Mouse (Mus musculus) adrenal gland, adult (tissue): ENCODE data around the gene Ivns1abp.
"Not testable (repeated sequence)": the region's sequence is repeated elsewhere in the genome, so short reads cannot be mapped to it uniquely, and the experiment has no call there.

Source experiments
- DNase-seq, 2 experiments: peaks; one replicate each; pipeline ENCODE4 v3.0.0; 2022 to 2023; ENCODE audit warnings: low spot score in 1 of 2; ENCODE audit not compliant: inconsistent age in 2 of 2

The Ivns1abp gene

GRCm38 (mm10) chr1:151344283-151345108 is at the start of gene Ivns1abp:
TSS of gene Ivns1abp (plus strand) at chr1:151344477.
- DNase-seq: peak; percentile 98 to 99

GRCm38 (mm10) chr1:151295486-151295885 is 48.8 kb upstream of the Ivns1abp start:
- DNase-seq: no peak

GRCm38 (mm10) chr1:151296621-151297020 is 47.7 kb upstream of the Ivns1abp start:
- no peak for DNase-seq

- DNase-seq: no peak
Measured at GRCm38 (mm10) chr1:151297025-151297424, 47.3 kb upstream of the Ivns1abp start.

- no peak for DNase-seq
Measured at GRCm38 (mm10) chr1:151297596-151297995, 46.7 kb upstream of the Ivns1abp start.

- peak; percentile 42 to 52 for DNase-seq
Measured at GRCm38 (mm10) chr1:151301456-151301855, 42.8 kb upstream of the Ivns1abp start.

DNA sequence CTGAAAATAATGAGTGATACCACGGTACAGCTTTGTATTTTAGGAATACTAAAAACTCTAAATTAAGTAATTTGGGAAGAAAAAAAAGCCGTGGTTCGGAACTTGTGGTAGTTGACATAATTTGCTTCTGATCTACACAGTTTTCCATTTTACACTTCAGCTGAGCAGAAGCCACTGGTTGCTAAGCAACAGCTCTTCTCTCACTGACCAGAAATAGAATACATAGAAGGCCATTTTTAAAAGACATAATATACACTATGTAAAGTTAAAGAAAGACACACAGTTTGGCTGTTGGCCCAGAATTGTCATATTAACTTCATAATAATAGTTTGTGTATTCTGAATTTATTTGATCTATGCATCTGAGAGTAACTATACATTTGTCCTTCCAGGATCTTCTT is 42.4 kb upstream of the Ivns1abp start:
- no peak for DNase-seq

DNA sequence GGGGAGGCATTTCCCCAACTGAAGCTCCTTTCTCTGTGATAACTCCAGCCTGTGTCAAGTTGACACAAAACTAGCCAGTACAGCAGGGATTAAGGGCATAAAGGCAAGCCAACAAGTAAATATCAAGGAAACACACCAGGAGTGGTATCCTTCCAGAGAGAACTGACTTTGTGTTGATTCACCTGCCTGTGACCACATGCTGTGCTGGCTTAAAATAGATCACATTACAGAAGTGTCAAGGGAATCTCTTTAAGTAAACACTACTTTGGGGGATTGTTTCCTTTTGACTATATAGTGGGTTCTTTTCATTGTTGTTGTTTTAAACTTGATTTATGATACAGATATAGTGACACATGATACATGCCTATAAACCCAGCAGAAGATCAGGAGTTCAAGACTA is 41.0 kb upstream of the Ivns1abp start:
- no peak for DNase-seq

- not testable (repeated sequence) for DNase-seq
Measured at GRCm38 (mm10) chr1:151305001-151305400, 39.3 kb upstream of the Ivns1abp start.

- DNase-seq: no peak
Measured at GRCm38 (mm10) chr1:151307059-151307458, 37.2 kb upstream of the Ivns1abp start.

GRCm38 (mm10) chr1:151307821-151308220 is 36.5 kb upstream of the Ivns1abp start:
- DNase-seq: no peak

GRCm38 (mm10) chr1:151308508-151308907 is 35.8 kb upstream of the Ivns1abp start:
- DNase-seq: no peak

GRCm38 (mm10) chr1:151310511-151310910 is 33.8 kb upstream of the Ivns1abp start:
- no peak for DNase-seq

DNA sequence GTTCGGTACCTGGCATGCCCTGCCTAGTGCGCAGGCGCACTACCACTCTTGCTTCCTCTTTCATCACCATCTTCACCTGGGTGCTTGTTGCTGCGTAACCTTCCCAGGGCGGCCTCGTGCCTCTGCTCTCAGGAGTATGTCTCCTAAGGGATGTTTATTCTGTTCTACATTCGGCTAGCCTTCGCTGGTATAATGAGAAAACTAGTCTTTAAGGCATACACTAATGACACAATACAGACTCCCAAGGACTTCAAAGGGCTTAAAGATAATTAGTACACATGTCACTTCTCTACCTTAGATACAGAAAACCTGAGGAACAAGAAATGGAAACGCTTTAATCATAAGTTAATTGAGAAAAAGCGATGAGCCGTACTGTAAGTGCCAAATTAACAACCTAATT is 32.9 kb upstream of the Ivns1abp start:
- no peak for DNase-seq

- DNase-seq: no peak
Measured at GRCm38 (mm10) chr1:151319267-151319666, 25.0 kb upstream of the Ivns1abp start.

DNA sequence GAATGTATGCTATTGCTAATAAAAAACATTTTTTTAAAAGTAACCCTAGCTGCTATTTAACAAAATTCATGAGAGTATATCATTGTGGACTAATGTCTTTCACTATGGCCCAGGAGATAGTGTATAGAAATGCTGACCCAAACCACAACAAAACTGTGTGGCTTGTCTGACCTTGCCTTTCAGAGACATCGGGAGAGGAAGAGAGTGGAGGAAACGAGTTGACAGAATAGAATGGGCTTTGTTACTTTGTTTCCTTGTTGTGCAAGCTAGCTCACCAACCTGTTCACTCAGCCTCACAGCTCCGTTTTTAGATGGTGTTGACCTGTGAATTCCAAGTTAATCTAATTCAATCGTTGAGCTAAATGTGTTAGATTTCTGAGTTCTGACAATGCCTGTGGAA is 23.9 kb upstream of the Ivns1abp start:
- no peak for DNase-seq

- DNase-seq: no peak
Measured at GRCm38 (mm10) chr1:151325328-151325727, 18.9 kb upstream of the Ivns1abp start.

DNA sequence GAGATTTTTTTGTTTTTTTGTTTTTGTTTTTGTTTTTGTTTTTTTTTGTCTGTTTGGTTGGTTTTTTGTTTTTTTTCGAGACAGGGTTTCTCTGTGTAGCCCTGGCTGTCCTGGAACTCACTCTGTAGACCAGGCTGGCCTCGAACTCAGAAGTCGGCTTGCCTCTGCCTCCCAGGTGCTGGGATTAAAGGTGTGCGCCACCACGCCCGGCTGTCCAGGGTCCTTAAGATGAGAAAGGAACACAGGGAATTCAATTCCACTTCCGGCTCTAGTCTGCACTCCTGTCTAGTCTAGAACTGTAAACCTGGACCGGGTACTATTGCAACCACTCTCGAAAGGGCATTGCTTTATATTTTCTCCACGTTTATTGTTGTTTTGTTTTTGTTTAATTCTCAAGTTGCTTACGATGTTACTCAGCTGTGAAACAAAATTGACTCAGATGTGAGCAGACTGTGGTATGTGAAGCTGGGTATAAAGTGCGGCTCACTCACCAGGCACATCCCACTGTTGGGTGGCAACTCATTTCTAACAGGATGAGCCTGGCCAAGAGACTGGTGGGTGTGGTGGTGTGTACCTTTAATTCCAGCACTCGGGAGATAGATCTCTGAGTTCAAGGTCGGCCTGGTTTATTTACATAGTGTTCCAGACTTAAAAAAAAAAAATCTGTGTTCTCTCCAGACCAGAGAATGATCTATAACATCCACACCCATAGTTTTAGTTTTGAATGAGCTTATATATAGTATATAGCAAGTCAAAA is 15.8 kb upstream of the Ivns1abp start:
- no peak for DNase-seq

- no peak for DNase-seq
Measured at GRCm38 (mm10) chr1:151329601-151330000, 14.7 kb upstream of the Ivns1abp start.

- DNase-seq: no peak
Measured at GRCm38 (mm10) chr1:151332819-151333218, 11.5 kb upstream of the Ivns1abp start.

- peak in 1 of 2 experiments; percentile 47 for DNase-seq
Measured at GRCm38 (mm10) chr1:151338234-151338633, 6.0 kb upstream of the Ivns1abp start.

GRCm38 (mm10) chr1:151338941-151339340 is 5.3 kb upstream of the Ivns1abp start:
- DNase-seq: peak; percentile 81 to 92
